Mouse (Mus musculus) stomach, embryonic 14.5 days (tissue): ENCODE measurements around the gene Mipol1. TPM values are rescaled to one million over a fixed set of nuclear protein-coding genes. Genes with fewer than 3 reads are reported as not detected.
"Not testable (repeated sequence)": the region's sequence is repeated elsewhere in the genome, so short reads cannot be mapped to it uniquely, and the experiment has no call there.

Experiments used
- ATAC-seq: fragments of 200-750 bp; cut with Nextera tagmentation; 2 replicates; pipeline ENCODE4 v1.8.0; 2017; ENCODE audit warnings: low read depth, moderate TSS enrichment; ENCODE audit not compliant: insufficient number of reproducible peaks, insufficient read depth, low FRiP score
- H3K27ac ChIP-seq: fragments of 300-500 bp; sonication (generic); 2 replicates; pipeline ENCODE4 v1.5.1; 2014; ENCODE audit warnings: mild to moderate bottlenecking, low read length, moderate library complexity, mixed read lengths
- H3K27me3 ChIP-seq: fragments of 300-500 bp; sonication (generic); 2 replicates; pipeline ENCODE4 v1.6.1; 2014; ENCODE audit warnings: low read length, control low read depth, mixed read lengths; ENCODE audit not compliant: control insufficient read depth, insufficient read depth
- H3K36me3 ChIP-seq: fragments of 300-500 bp; sonication (generic); 2 replicates; pipeline ENCODE4 v1.6.1; 2014; ENCODE audit warnings: mild to moderate bottlenecking, control low read depth, low read length, moderate library complexity, mixed read lengths; ENCODE audit not compliant: control insufficient read depth, insufficient read depth
- H3K4me1 ChIP-seq: fragments of 300-500 bp; sonication (generic); 2 replicates; pipeline ENCODE4 v1.6.1; 2014; ENCODE audit warnings: low read length, control low read depth, mixed read lengths; ENCODE audit not compliant: control insufficient read depth, insufficient read depth
- H3K4me2 ChIP-seq: fragments of 300-500 bp; sonication (generic); replicated peaks from 2 replicates; pipeline ENCODE4 v1.6.1; 2014; ENCODE audit warnings: low read depth, low read length, control low read depth
- H3K4me3 ChIP-seq: fragments of 300-500 bp; sonication (generic); 2 replicates; pipeline ENCODE4 v1.5.1; 2014; ENCODE audit warnings: low read depth, low read length, control low read depth
- H3K9ac ChIP-seq: fragments of 300-500 bp; sonication (generic); replicated peaks from 2 replicates; pipeline ENCODE4 v1.6.1; 2014; ENCODE audit warnings: low read depth, mild to moderate bottlenecking, control low read depth, low read length, moderate library complexity, mixed read lengths
- H3K9me3 ChIP-seq: fragments of 300-500 bp; sonication (generic); 2 replicates; pipeline ENCODE4 v1.6.1; 2016; ENCODE audit warnings: low read depth, low read length, control low read depth; ENCODE audit not compliant: control insufficient read depth
- WGBS: fragments of 180-500 bp; shearing (Covaris S2); extraction: QIAGEN DNeasy Blood & Tissue Kit; methylation state at CpG from one replicate; pipeline ENCODE4 v1.1.7; 2014; 5-methylcytosine and 5-hydroxymethylcytosine counted together
- polyA plus RNA-seq: library from polyadenylated mRNA; unstranded; fragments of >200 nt; fragmentation: Nextera tagmentation; extraction: Ambion mirVana; gene quantifications from 2 replicates; pipeline ENCODE4 v1.2.1, GENCODE M21; 2014

Mipol1 gene
- polyA plus RNA-seq, 1 experiment from 2014 or later, result 13.5 TPM

DNA sequence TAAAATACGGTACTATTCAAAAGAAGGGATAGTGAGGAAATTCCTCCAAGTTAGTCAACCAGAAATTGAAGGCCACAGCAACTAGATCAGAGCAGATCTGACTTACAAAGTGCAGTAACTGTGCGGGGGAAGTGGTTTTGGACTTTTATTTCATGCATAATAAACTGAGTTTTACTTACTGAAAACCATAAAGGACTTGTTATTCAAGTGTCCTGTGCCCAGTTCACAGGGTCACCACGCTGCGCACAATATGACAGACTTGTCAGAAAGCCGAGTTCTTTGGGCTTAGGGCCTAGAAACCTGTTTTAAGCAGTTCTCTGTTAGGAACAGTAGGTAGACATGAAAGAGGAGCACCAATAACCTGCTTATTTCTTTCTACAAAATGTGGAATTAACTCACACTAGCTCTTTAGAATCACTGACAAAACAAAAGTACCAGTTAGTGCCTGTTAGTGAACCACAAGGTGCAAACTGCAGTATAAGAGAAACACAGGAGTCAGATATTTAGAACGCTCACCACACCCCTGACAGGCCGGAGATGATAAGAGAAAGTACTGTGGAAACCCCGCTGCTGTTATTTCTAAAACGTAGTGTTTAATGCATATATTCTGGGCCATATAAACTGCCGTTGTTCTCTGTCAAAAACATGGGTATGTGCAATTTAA lies 32.7 kb upstream of the Mipol1 start, which contains the start of gene Slc25a21:
Slc25a21 (minus strand) TSS at position 110 of the 664 bp plus-strand sequence.
- no peaks in the 10 kb centered on the region for H3K36me3 ChIP-seq
- no peak for ATAC-seq
- no peaks in the 10 kb centered on the region for H3K9me3 ChIP-seq
- WGBS, result 68% methylated on average over 10 of the region's 10 CpGs
- H3K27me3 ChIP-seq, result no peaks in the 10 kb centered on the region
- H3K27ac ChIP-seq, result no peak within 1 kb of the TSS
- peak within 1 kb of the TSS; percentile 81 for H3K4me2 ChIP-seq
- H3K9ac ChIP-seq, result peak within 1 kb of the TSS; percentile 2; the same call in 1 of the 2 replicates
- peak within 1 kb of the TSS; percentile 31 for H3K4me3 ChIP-seq
- H3K4me1 ChIP-seq, result no peaks in the 10 kb centered on the region

DNA sequence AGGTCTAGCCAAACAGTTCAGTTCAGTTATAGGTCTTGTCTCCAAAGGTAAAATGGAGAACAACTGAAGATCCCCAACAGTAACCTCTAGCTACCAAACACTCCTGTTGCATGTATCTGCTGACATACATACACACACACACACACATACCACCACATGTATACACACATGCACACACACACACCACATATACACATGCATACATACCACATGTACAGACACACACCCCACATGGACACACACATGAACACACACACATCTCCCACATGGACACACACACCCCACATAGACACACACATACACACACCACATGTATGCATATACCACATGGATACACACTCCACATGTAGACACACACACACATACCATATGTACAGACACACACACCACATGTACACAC lies 32.0 kb upstream of the Mipol1 start:
- H3K9ac ChIP-seq, result no peak overlapping the region
- no peak overlapping the region for H3K4me3 ChIP-seq
- no peak overlapping the region for H3K4me2 ChIP-seq
- no peaks in the 10 kb centered on the region for H3K36me3 ChIP-seq
- no peak for ATAC-seq
- no peaks in the 10 kb centered on the region for H3K27me3 ChIP-seq
- no peaks in the 10 kb centered on the region for H3K4me1 ChIP-seq
- H3K27ac ChIP-seq, result no peak overlapping the region
- H3K9me3 ChIP-seq, result no peaks in the 10 kb centered on the region

DNA sequence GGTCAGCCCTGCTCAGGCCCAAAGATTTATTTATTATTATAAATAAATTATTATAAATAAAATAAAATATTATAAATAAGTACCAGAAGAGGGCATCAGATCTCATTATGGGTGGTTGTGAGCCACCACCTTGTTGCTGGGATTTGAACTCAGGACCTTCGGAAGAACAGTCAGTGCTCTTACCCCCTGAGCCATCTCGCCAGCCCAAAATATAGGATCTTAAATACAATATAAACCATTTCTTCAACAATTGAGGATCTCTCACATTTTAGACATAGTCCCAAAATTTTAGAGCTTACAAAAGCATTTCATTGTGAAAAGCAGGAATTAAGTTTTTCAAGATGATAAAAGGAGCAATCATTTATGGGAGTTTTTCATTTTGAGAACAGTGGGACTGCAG lies 30.8 kb upstream of the Mipol1 start:
- Histone ChIP-seq H3K4me1 (no peaks in the 10 kb centered on the region), H3K27ac (no peak overlapping the region), H3K9me3 (no peaks in the 10 kb centered on the region), H3K9ac (no peak overlapping the region), H3K4me3 (no peak overlapping the region), H3K36me3 (no peaks in the 10 kb centered on the region), H3K27me3 (no peaks in the 10 kb centered on the region), H3K4me2 (no peak overlapping the region)
- WGBS, result 92% methylated on average over 2 of the region's 2 CpGs
- no peak for ATAC-seq

DNA sequence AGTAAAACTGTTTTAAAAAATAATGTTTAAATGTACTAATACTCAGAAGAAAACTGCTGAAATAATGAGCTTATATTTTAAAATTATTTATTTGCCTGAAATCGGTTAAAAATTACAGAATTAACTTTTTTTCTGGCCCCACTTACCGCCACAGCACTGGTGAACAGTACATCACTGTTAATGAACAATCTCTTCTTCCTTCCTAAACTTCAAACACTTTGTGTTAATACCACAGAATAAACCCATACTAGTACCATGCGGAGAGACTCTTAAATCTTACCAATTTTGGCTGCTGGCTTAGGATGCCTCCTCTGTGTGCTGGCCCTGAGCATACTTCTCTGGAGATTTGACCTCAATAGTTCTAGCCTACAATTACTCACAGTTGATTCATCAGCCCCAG lies 28.3 kb upstream of the Mipol1 start:
- H3K36me3 ChIP-seq, result no peaks in the 10 kb centered on the region
- H3K4me1 ChIP-seq, result no peaks in the 10 kb centered on the region
- H3K9me3 ChIP-seq, result no peaks in the 10 kb centered on the region
- H3K9ac ChIP-seq, result no peak overlapping the region
- no peak for ATAC-seq
- no peak overlapping the region for H3K4me2 ChIP-seq
- no peaks in the 10 kb centered on the region for H3K27me3 ChIP-seq
- 90% methylated on average over 3 of the region's 3 CpGs for WGBS
- no peak overlapping the region for H3K27ac ChIP-seq
- no peak overlapping the region for H3K4me3 ChIP-seq

DNA sequence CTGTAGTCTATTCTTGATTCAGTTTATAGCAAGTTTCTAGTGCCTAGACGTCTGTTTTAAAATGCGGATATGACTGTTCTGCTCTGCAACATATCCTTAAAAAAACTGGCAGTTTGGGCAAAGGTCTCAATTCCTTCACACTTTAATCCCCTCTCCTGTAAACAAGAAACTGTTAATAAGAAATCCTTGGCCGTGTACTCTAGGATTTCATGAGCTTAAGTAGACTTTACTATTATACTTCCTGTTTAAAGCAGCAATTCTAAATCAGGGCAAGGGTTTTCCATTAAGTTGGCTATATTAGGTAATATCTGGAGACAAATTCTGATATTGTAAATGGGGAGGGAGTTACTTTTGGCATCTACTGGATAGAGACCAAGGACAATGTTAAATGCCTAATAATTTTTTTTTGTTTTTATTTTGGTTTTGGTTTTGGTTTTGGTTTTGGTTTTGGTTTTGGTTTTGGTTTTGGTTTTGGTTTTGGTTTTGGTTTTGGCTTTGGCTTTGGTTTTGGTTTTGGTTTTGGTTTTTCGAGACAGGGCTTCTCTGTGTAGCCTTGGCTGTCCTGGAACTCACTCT lies 25.9 kb upstream of the Mipol1 start:
- 56% methylated on average over 4 of the region's 4 CpGs for WGBS
- H3K4me1 ChIP-seq, result no peaks in the 10 kb centered on the region
- no peak overlapping the region for H3K4me2 ChIP-seq
- no peak overlapping the region for H3K9ac ChIP-seq
- no peaks in the 10 kb centered on the region for H3K9me3 ChIP-seq
- no peak overlapping the region for H3K27ac ChIP-seq
- H3K4me3 ChIP-seq, result no peak overlapping the region
- H3K36me3 ChIP-seq, result no peaks in the 10 kb centered on the region
- no peaks in the 10 kb centered on the region for H3K27me3 ChIP-seq
- ATAC-seq, result no peak

DNA sequence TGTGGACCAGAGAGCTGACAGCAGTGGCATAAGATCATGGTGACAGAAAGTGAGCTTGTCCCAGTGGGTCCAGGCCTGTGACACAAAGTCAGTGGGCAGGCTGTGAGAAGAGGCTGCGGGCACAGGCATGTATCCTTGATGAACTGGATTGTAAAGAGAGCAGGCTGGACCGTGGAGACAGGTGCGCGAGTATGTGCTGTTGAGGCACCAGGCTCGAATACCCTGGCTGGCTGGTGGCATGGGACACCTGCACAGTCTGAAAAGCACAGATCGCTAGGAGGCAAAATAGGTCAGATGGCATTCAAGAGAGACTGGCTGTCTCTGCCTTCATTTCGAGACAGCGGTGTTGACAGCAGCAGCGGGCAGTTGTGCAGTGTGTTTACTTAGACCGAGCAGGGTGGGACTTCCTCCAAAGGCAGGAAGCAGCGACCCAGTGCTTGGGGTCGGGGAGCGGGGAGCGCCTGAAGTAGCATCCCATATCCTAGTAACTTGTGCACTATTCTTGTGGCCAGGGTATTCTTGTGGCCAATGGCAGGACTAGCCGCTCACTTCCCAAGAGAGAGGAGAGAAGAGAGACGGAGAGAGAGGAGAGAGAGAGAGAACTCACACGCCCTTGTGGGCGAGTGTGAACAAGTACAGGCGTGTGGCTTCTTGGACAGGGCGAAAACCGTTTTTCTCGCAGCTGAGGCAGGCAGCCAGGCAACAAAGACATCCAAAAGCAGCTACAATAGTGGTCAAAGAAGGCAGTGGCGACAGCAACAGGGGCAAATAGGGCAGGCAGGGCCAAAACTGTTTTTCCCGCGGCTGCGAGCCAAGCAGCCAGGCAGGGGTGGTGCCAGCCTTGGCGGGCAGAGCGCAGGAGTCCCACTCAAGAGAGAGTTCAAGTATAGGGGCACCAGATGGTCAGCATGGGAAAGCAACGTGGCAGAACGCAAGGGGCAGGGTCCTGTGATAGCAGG lies 18.6 kb upstream of the Mipol1 start:
- Histone ChIP-seq H3K4me2 (peak overlapping the region; percentile 80), H3K9ac (peak overlapping the region; percentile 36), H3K4me1 (no peaks in the 10 kb centered on the region), H3K27me3 (no peaks in the 10 kb centered on the region), H3K27ac (no peak overlapping the region), H3K4me3 (peak overlapping the region; percentile 41), H3K9me3 (no peaks in the 10 kb centered on the region), H3K36me3 (no peaks in the 10 kb centered on the region)
- WGBS, result 7% methylated on average over 30 of the region's 30 CpGs
- peak; percentile 76 for ATAC-seq

DNA sequence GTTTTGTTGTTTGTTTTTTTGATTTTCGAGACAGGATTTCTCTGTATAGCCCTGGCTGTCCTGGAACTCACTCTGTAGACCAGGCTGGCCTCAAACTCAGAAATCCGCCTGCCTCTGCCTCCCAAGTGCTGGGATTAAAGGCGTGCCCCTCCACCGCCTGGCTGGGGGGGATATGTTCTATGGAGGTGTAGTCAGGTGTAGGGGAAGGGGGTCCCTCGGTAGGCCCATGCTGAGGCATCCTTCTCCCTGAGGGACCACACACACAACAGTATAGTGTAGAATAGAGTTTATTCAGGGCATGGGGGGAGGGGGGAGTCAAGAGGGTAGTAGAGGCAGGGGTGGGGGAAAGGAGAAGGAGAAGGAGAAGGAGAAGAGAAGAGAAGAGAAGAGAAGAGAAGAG lies 17.8 kb upstream of the Mipol1 start:
- not testable (repeated sequence) for ATAC-seq, H3K27ac ChIP-seq, H3K9ac ChIP-seq, H3K36me3 ChIP-seq, H3K4me3 ChIP-seq, H3K27me3 ChIP-seq, H3K4me2 ChIP-seq, H3K9me3 ChIP-seq, H3K4me1 ChIP-seq
- 72% methylated on average over 5 of the region's 5 CpGs for WGBS

DNA sequence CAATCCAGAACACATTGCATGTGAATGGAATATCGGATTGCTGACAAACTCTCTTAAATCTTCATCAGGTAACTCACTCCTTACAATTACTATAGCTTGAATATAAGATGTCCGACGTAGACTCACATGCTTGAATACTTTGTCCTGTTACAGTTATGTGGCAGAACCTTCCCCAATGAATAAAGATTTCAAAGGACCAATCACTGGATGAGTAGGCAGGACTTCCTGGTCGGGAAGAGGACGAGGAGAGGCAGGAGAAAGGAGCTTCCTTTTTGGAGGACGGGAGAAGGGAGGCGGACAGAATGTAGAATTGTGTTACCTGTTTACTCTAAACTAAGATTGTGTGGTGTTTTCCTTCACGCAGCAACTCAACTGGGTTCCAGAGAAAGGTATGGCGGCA lies 3.8 kb upstream of the Mipol1 start:
- no peak for ATAC-seq
- WGBS, result 88% methylated on average over 9 of the region's 9 CpGs
- no peaks in the 10 kb centered on the region for H3K36me3 ChIP-seq

More for the DNA sequence above, 3.8 kb upstream of the Mipol1 start:
- no peaks in the 10 kb centered on the region for H3K4me1 ChIP-seq
- H3K27me3 ChIP-seq, result no peaks in the 10 kb centered on the region
- H3K4me2 ChIP-seq, result no peak overlapping the region
- no peak overlapping the region for H3K4me3 ChIP-seq
- H3K27ac ChIP-seq, result no peak overlapping the region
- no peak overlapping the region for H3K9ac ChIP-seq
- H3K9me3 ChIP-seq, result no peaks in the 10 kb centered on the region
